Mouse (Mus musculus) liver (tissue): ENCODE measurements around the gene Olfr969.
"Not testable (repeated sequence)": the region's sequence is repeated elsewhere in the genome, so short reads cannot be mapped to it uniquely, and the experiment has no call there.

ENCODE experiments used
- DNase-seq: peaks from one replicate; pipeline ENCODE4 v3.0.0-alpha.2; 2020; ENCODE audit warnings: mixed read lengths

Gene Olfr969

DNA sequence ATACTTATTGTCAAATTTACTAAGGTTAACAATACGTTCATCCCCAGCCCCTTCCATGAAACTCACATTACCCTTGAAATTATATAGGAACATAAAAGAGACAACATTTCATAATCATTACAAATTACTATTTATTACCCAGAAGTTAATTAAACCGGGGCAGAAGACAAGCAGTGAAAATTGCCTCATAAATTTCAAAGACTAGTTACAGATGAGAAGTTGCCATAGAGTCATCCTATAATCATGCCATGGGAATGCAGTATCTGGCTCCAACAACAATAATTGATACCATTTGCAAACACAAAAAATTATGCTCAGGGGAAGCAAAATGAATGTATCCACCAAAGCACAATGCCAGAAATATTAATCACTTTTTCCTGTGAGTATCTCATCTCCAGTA, at the start of gene Olfr969:
Gene Olfr969, plus strand, starts transcription at position 388 of the 400 bp plus-strand sequence.
- DNase-seq: no peak

DNA sequence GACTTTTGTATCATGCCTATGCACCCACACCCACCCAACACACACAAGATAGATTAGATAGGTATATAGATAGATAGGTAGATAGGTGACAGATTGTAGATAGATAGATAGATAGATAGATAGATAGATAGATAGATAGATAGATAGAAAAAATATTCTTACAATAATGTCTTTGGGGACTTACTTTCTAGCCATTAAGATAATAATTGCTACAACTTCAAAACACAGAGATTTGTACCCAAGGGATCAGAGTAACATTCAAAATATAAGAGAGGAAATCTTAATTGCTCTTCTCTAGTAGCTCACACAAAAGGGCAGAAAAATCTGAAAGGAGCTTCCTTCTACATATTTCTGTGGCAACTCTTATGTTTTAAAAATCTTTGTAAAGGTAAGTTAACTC, 44.8 kb upstream of the Olfr969 start, which contains the start of gene Olfr967:
Gene Olfr967, plus strand, starts transcription at position 301 of the 400 bp plus-strand sequence.
- no peak for DNase-seq

DNA sequence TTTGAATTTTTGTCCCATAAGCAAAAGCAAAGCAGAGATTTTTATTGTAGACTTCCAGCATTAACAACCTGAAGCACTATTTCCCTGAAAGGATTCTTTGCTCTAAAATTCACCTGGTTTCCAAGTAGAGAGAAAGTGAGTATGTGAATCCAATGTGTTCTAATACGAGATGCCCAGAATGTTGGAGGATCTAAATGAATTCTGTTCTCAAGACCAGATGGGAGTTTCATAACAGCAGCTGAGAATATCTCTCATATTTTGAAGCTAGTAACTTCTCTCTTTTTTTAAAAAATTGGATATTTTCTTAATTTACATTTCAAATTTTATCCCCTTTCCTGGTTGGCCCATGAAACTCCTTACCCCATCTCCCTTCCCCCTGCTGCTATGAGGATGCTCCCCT, 44.3 kb upstream of the Olfr969 start:
- DNase-seq: no peak

DNA sequence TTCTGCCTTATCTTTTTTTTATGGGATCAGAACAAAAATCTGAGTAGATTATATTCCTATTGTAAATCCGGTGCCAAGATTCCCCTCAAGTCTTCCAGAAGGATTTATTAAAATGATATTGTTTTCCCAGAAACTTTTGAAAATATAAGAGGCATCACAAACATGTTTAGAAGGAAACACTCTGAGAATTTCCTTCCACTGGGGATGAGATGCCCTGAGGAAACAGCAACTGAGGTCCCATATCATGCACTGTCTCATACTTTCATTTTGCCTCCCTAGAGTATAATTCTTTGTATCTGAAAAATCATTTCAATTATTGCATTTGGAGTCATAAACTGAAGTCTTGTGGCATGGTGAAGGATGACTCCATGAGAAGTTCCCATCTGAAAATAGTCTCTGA, 7.6 kb upstream of the Olfr969 start, which contains the start of gene Olfr968:
Gene Olfr968, minus strand, starts transcription at position 101 of the 400 bp plus-strand sequence.
- no peak for DNase-seq

DNA sequence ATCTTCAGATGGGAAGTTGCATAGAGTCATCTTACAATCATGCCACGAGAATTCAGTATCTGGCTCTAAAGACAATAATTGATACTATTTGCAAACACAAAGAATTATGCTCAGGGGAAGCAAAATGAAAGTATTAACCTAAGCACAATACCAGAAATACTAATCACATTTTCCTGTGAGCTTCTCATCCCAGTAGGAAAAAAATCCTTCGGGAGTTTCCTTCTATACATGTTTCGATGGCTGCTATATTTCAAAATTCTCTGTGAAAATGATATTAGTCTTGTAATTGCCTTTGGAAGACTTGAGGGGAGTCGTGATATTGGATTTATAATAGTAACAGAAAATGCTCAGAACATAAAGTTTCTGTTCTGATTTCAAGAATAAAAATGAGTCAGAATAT, 17.8 kb downstream of the Olfr969 start, which contains the start of gene Olfr970:
Gene Olfr970, plus strand, starts transcription at position 301 of the 400 bp plus-strand sequence.
- no peak for DNase-seq

DNA sequence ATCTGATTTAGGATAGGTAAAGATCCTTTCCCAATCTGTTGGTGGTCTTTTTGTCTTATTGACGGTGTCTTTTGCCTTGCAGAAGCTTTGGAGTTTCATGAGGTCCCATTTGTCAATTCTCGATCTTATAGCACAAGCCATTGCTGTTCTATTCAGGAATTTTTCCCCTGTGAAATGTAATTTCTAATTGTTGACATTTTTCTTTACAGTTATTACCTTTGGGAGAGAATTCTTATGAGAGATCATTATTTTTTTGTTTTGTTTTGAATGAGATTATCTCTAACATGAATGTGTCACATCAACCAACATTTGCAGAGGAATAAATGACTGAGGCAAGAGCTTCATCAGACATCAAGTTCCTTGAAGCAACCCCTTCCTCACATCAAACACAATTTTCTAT, 45.8 kb downstream of the Olfr969 start, which contains the start of gene Olfr971:
Gene Olfr971, plus strand, starts transcription at position 301 of the 400 bp plus-strand sequence.
- DNase-seq: not testable (repeated sequence)
